Mouse (Mus musculus): ENCODE results near the gene Peli1. TPM values are rescaled to one million over a fixed set of nuclear protein-coding genes. Genes with fewer than 3 reads are reported as not detected.

The Peli1 gene
- 10 to 100 TPM; 13.9 to 16.8 TPM for total RNA-seq (2021)
- long read RNA-seq, experiment 1, transcript Peli1-201 (7 exons, 3,514 nt) = major isoform, 17 of 19 reads
- long read RNA-seq, experiment 1, partial matches to known transcripts = 1 of 19 reads
- long read RNA-seq, experiment 1, other reads (novel, unspliced or antisense) = 0 of 19 reads
- long read RNA-seq, experiment 2, transcript Peli1-201 (7 exons, 3,514 nt) = major isoform, 25 of 25 reads
- long read RNA-seq, experiment 2, partial matches to known transcripts = 0 of 25 reads
- long read RNA-seq, experiment 2, other reads (novel, unspliced or antisense) = 0 of 25 reads

DNA sequence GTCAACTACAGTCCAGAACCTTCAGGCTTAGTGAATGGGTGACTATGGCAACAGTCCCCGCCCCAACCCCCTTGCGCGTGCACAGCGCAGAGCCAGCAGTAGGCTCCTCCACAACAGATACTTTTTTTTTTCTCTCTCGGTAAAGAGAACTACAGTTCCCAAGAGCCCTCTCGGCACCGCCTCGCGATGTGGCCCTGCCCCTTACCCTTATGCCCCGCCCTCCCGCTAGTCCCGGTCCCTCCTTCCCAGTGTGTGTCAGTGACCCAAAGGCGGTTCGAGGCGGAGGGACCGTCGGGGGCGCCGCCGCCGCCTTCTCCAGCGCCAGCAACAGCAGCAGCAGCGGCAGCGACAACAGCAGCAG is at the start of gene Peli1:
Peli1 (plus strand) TSS at position 225 of the 361 bp plus-strand sequence.
- peak; percentile 95 for DNase-seq
- intact Hi-C loops (cut with DNase I; ENCODE audit: low total_unique reads) = no loop called here

DNA sequence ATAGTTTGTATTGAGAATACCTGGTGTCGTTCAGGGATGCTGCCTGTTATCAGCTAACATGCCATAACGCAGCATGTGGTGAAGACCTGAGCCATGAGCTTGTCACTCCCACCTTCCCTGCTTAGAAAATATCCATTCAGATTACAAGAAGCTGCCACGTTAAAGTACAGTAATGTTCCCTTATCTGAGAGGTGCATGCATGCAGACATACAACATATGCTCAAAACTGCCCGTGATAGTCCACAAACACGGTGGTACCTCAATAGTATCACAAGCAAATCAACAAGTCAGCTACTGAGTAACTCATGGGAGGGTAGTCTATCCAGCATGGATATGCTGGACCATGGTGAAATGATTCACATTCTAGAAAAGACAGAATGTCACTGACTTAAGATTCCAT is 48.5 kb upstream of the Peli1 start:
- intact Hi-C loops (cut with DNase I; ENCODE audit: low total_unique reads) = no loop called here
- DNase-seq = no peak

DNA sequence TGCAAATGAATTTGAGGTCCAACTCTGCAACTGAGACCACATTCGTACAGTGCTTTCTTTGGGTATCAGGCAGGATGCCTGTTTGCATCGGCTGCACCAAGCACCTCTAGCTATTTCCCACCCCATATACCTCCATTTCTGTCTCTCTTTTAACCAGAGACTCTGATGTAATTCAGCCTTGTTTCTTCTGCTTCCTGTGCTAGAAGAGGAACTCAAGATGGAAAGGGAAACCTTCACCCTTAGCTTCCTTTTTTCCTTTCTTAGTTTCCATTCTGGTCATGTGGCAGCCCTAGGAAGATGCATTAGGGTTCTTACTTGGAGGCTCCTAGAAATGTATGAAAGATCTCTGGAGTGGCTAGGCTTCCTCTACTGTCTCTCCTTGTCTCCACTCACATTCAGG is 44.9 kb upstream of the Peli1 start:
- intact Hi-C loops (cut with DNase I; ENCODE audit: low total_unique reads) = no loop called here
- DNase-seq = no peak

DNA sequence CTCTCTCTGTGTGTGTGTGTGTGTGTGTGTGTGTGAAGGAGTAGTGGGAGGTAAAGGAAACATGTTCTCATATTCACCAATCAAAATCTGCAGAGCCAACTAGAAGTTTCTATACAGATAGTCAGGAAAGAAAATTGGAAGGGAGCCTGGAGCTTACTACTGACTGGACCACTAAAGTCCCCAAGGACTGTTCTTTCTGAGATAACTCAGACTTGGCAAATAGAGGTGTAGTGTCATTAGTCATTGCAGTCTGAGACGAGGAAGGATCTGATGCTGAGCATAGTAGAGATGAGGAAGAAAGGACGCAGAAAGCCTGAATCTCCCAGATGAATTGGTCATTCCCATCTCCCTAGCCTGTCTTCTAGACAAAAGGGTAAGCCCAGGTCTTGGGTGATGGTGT is 43.2 kb upstream of the Peli1 start:
- intact Hi-C loops (cut with DNase I; ENCODE audit: low total_unique reads) = no loop called here
- DNase-seq = no peak

DNA sequence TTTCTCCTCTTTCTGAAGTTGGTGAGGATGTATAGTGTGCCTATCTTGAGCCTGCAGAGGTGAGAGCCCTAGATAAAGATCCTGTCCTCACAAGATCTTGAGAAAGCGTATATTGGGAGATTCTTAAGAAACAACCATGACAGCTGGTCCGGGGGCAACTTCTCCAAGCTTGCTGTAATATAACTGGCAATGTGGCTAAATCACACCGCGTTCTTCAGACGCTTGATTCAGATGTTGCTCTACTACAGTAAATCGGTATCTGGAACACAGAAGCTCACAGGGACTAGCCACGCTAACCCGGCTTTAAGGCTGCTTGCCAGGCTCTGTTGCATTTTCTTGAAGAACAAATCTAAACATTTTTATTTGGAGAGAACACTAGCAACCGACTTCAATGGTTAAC is 39.4 kb upstream of the Peli1 start:
- DNase-seq = no peak
- intact Hi-C loops (cut with DNase I; ENCODE audit: low total_unique reads) = no loop called here

DNA sequence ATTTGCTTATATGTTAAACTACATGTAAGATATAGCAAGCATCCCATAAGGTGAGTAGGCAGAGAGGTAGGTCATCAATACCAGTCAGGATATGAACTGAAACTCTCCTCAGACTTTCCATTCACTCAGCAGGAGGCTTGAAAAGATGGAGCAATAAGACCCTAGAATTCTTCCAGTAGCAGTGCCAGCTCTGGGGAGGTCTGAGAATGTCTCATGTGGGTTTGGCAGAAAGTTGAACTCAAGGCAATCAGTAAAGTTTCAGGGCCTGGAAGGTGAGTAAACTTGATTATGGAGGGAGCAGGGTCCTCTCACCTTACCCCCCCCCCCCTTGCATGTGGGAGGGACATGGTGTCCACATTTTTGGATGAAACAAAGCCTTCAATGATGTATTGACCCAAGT is 36.5 kb upstream of the Peli1 start:
- intact Hi-C loops (cut with DNase I; ENCODE audit: low total_unique reads) = no loop called here
- DNase-seq = no peak

DNA sequence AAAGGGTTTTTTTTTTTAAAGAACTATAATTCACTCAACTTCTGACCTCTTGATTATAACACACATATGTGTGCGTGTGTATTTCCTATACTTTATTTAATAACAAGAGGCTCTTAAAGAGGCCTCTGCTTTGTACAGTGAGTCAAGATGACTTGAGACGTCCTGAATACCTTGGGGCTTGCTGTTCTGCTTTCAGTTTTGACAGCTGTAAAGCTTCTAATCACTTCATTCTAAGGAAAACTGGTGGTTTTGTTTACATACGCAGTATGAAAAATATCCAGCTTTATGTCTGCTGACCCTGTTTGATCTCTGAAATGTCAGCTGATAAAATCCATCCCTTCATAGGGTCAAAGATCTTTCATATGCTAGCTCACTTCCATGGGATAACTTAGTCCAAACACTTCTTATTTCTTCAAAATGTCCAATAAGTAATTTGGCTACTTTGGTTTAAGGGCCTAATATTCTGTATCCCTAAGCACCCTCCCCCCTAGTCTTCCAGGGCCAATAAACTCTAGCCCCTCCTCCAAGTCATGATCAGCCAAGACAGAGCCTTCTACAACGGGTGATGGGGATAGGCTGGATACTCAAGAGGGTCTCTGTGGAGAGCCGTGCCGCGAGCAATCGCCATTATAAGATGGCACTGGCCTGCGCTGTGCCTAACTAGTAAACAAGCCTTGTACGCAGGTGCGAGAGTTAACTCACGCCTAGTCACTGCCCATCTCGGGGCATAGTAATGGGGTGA is 34.8 kb upstream of the Peli1 start:
- intact Hi-C loops (cut with DNase I; ENCODE audit: low total_unique reads) = no loop called here
- DNase-seq = no peak

DNA sequence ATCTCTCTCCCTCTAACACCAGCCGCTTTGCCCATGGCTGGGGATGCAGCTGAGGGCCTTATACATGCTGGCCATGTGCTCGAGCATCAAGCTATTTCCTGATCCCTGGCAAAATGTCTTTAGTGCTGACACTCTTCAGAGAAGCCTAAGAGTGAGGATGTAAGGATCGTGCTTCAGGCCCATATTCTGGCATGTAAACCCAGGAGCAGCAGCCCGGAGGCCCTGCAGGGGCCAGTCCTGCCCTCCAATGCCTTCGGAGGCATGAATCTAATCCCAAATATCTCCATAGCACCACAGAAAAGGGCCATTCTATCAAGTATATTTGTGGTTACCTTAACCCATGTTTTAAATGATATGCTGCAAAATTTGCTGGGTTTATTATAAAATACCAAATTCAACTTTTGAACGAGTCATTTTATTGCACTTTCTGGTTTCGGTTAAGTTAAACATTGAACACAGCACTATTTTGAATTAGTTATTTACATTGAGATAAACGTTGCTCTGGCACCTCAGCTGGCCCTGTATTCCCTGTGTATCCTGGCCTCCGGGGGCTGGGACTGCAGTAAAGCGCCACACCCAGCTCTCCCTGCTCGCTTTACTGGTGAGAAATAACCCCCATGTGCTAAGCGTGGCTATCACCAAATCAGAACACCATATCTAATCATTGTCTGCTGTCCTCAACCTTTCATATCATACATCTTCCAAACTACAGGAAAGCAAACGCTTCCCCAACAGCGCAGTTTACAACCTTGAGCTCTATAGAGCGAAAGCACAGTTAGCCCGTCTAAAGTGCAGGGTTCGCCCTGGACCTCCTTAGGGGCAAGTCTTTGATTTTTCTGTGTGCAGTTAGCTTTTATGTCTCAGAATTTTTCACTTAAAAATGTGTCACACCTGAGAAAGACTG is 33.3 kb upstream of the Peli1 start:
- DNase-seq = no peak
- intact Hi-C loops (cut with DNase I; ENCODE audit: low total_unique reads) = no loop called here

DNA sequence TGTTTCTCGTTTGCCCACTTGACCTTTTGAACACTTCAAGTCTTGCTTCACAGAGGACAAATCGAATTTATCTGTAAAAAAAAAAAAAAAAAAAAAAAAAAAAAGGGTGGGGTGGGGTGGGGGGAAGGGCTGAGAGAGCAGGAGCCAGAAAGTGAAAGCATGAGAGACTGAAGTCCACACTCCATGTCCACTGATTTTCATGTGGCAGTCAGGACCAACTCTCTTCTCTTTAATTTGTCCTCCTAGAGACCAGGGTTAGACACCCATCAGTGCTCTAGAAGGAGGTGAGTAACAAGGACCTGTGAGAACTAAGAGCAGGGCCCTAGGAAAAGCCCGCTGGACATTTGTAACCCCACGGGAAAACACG is 32.7 kb upstream of the Peli1 start:
- intact Hi-C loops (cut with DNase I; ENCODE audit: low total_unique reads) = no loop called here
- DNase-seq = no peak

DNA sequence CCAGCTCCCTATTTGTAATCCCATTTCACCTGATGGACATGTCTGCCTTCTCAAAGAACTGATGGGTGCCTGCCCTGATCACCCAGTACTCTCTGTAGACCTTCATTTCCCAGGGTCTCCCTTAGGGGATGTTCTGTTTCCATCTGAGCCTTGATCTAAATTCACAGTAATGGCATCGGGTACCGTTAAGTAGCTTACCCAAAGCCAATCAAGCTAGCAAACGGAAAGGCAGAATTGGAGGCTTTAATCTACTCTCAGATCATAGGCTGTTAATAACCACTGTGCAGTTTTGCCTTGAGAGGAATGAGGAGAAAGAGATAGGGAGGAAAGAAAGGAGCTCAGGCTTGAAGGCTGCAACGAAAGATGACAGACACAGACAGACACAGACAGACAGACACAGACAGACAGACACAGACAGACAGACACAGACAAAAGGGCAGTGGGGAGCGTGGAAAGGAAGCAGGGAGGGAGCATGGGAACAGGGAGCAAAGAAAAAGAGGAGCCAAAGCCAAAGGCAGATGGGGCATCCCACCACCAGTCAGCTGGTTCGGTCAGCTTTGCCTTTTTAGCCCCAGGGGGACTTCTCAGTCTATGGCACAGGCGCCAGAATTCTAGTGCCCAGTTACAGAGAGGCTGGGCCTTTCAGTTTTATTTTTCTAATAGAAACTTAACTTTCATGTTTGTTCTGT is 30.6 kb upstream of the Peli1 start:
- intact Hi-C loops (cut with DNase I; ENCODE audit: low total_unique reads) = no loop called here
- DNase-seq = no peak

DNA sequence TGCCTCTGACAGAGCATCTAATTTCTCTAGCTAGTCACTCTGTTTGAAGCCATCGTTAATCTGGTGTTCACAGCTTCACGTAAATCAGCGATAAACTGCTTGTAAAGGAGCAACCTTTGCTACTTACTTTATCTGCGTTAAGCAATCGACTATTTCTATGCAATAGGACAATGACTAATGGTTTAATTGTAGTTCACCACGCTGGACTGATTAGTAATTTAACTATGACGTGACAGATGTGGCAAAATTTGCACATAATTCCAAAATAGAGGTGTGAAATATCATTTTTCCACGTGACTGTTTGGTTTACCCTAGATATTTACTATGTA is 30.1 kb upstream of the Peli1 start:
- DNase-seq = no peak
- intact Hi-C loops (cut with DNase I; ENCODE audit: low total_unique reads) = no loop called here

DNA sequence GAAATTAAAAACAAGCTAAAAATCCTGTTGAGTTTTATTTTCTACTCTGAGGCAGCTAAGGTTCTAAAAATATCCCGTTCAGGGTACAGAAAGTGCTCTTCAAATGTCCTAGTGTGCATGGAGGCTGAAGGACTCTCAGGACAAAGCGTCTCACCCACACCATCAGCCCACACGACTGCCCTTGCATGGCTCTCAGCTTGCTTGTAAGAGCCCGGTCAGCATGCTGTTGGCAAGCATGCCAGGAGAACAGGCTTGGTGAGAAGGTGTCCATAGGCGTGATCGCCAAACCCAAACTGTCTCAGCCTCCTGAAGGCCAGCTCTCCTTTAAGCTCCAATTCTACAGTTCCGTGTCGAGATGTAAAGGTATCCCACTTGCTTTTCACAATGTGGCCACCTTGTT is 29.7 kb upstream of the Peli1 start:
- intact Hi-C loops (cut with DNase I; ENCODE audit: low total_unique reads) = no loop called here
- DNase-seq = no peak

DNA sequence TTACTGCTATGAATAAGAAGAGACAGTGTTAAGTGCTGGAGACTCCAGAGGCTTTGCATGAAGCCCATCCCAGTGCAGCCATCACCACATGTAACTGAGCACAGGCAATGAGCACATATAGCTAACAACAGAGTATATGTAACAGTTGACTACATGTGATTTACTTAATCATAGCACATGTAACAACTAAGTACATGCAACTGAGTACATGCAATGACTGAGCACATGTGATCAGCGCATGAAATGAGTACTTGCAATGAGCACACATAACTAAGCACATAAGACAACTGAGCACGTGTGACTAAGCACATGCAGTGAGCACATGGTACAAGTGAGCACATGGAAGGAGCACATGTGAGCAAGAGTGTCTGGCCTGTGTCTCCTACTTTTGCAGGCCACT is 29.0 kb upstream of the Peli1 start:
- no peak for DNase-seq
- intact Hi-C loops (cut with DNase I; ENCODE audit: low total_unique reads) = no loop called here

DNA sequence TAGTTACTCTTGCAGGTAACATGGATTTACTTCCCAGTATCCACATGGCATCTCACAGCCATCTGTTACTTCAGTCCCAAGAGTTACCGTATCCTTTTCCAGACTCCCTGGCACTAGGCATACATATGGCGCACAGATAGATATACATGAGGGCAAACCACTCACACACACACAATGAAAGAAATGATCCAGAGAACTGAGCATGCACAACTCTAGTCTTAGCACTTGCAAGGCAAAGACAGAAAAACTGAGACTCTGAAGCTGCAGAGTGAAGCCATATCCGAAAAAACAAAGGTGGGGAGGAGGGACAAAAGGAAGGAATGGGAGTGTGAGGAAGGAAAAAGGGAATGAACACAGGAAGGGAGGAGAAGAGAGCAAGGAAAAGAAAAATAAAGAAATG is 27.8 kb upstream of the Peli1 start:
- DNase-seq = no peak
- intact Hi-C loops (cut with DNase I; ENCODE audit: low total_unique reads) = no loop called here

DNA sequence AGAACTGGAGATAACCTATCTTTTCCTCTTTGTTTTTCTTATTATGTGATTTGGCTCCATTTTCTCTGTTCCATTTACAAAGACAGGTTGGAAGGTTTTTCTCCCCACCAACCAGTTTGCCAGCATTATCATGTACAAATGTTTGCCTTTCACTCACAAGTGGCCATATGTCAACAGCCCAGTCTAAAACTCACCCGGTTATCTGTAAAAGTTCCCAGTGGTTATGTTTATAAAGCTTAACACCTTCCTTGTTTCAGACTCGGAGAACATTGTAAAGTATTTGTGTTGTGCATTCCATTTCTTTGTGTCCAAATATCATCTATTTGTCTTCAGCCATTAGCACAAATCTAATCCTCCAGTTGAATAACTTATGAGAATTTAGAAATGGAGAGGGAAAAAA is 11.7 kb upstream of the Peli1 start:
- no peak for DNase-seq
- intact Hi-C loops (cut with DNase I; ENCODE audit: low total_unique reads) = no loop called here

DNA sequence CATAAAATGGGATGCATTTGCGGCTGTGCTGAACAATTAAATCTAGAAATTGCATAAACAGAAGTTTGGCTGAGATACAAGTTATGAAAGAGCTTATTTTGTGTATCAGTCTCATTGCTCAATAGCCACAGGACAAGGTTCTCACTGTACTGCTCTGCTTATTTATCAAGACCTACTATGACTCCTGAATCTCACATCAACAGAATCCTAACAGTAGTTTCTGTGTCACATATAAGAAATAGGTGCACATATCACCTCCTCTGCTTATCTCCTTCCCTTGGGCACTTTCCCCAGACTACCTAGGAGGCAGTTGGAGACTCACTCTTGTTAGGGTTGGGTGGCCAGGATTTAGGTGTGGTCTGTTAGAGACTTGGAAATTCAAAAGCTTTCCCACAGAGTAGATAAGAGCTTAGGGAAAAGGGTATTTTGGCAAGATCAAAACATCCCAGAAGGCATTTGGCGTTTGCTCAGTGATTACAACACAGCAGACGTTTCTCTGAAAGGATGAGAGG is 11.2 kb upstream of the Peli1 start:
- no peak for DNase-seq
- intact Hi-C loops (cut with DNase I; ENCODE audit: low total_unique reads) = no loop called here

DNA sequence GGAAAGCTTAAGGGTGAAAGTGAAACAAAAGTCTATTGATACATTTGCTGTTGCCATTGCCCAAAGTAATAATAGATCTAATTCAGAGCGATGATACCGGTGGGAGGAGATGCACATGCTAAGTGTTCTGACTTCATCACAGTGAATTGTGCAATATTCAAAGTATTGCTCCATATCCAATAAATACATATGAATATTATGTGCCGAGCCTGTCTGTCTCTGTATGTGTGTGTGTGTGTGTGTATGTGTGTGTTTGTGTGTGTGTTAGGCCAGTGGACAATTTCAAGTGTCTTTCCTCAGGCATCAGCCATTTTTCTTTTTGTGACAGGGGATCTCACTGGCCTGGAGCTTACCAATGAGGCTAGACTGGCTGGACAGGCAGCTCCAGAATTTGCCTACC is 9.9 kb upstream of the Peli1 start:
- no peak for DNase-seq

DNA sequence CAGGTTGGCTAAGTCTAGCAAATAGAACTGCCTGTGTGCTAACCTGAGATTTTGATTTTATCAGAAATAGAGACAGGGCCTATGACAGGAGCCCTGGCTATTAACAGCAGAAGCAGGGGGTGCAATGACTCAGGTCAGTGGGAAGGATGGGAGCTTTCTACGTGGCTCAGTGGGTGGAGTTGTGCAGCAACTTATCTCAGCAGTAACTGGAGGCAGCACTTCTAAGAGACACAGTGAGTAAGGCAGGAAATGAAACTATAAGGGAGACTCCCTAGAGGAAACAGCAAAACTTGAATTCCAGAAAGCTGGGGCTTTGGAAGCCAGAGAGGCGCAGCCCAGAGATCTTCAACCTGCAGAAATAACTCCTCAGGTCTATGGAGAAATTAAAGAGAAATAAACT is 8.4 kb upstream of the Peli1 start:
- intact Hi-C loops (cut with DNase I; ENCODE audit: low total_unique reads) = no loop called here
- DNase-seq = peak; percentile 9

More for the DNA sequence above, 9.9 kb upstream of the Peli1 start:
- intact Hi-C loops (cut with DNase I; ENCODE audit: low total_unique reads) = no loop called here

DNA sequence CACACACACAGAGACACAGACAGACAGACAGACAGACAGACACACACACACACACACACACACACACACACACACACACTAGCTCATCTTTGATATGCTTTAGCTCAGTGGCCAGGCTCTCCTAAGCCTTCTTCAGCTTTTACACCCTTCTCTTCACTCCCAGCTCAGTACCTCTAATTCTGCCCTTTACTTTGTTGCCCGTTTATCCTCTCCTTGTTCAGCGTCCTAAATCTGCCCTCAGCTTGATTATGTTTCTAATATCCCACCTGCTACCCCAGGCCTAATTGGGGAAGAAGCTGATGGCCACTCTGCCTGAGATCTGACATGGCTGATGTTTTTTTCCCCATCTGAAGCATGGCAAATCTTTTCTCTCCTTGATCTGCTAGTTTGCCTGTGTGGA is 2.7 kb upstream of the Peli1 start:
- DNase-seq = no peak
- intact Hi-C loops (cut with DNase I; ENCODE audit: low total_unique reads) = no loop called here

DNA sequence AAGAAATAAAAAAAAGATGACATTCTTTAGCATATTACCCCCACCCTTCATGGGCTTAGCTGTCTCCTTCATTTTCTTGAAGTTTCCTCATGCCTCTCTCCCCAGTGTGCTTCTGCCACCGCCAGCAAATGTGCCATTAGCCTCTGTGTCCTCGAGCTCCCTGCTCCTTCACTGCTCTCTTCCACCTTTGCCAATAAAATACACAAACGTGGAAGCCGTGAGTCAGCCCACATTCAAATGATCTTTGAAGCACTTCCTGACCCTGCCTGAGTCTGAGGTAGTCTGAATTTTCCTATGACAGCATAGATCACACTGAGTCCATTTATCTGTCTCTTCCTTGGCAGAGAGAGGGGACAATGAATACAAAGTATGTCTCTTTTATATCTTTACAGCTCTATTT is 1.5 kb upstream of the Peli1 start:
- no peak for DNase-seq
- intact Hi-C loops (cut with DNase I; ENCODE audit: low total_unique reads) = no loop called here

All from gastrocnemius, postnatal 14 days (tissue).